Mouse (Mus musculus): ENCODE measurements around the gene Sufu. TPM values are rescaled to one million over a fixed set of nuclear protein-coding genes. Genes with fewer than 3 reads are reported as not detected.

The Sufu gene
- polyA plus RNA-seq, 1 experiment from 2014 or later, result 47.5 TPM

DNA sequence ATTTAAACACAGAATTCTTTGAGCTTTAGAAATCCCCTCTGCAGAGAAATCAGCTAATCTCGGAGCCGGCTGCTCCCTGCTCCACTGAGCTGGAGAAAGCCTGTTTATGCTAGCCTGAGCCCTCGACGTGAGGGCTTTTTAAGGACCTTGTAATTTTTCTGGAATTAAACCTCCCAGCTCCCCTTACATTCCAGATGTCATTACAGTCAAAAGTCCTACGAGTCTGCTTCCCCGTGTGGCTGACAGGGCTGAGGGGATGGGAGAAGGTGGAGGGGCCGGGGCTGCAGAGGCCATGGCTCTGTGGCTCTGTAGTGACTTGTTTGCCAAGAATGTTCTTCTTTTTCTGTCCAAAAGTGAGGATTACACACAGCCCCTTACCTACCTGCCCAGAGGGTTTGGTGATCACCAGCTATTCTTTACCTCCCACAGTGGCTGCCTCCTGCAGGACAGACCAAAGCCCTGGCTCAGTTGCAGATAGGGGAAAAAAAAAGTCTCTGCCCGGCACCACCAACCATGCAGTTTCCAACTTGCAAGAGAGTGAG, 133.8 kb downstream of the Sufu start:
- DNase-seq (ENCODE audit: extremely low spot score, low spot score), result no peak

GRCm38 (mm10) chr19:46531071-46532030, 134.7 kb downstream of the Sufu start:
- Histone ChIP-seq H3K4me1 (peaks cover 87% of the 10 kb centered on the region), H3K4me3 (peak overlapping the region; percentile 47; the same call in 1 of the 2 replicates), H3K9me3 (no peaks in the 10 kb centered on the region), H3K27me3 (ENCODE audit: poor library complexity, severe bottlenecking) (peaks cover 6% of the 10 kb centered on the region; the same call in 1 of the 2 replicates), H3K27ac (peak overlapping the region; percentile 90), H3K36me3 (replicated peaks) (peaks cover 11% of the 10 kb centered on the region)
- 5% methylated on average over 16 of the region's 16 CpGs for WGBS
- DNase-seq (ENCODE audit: extremely low spot score, low spot score), result no peak

More for the DNA sequence above, 133.8 kb downstream of the Sufu start:
- H3K27ac ChIP-seq, result peak overlapping the region; percentile 90
- peaks cover 96% of the 10 kb centered on the region for H3K4me1 ChIP-seq
- peaks cover 6% of the 10 kb centered on the region; the same call in 1 of the 2 replicates for H3K27me3 ChIP-seq (ENCODE audit: poor library complexity, severe bottlenecking)
- peaks cover 5% of the 10 kb centered on the region; the same call in 1 of the 2 replicates for H3K36me3 ChIP-seq (replicated peaks)
- peak overlapping the region; percentile 47 for H3K4me3 ChIP-seq
- 4% methylated on average over 8 of the region's 8 CpGs for WGBS
- H3K9me3 ChIP-seq, result no peaks in the 10 kb centered on the region

GRCm38 (mm10) chr19:46532031-46532688, 135.5 kb downstream of the Sufu start:
- Histone ChIP-seq H3K4me3 (0 out of 2 replicates have a peak overlapping the region, but pooled peaks have one; percentile 1), H3K27ac (peak overlapping the region; percentile 76), H3K27me3 (ENCODE audit: poor library complexity, severe bottlenecking) (peaks cover 5% of the 10 kb centered on the region; the same call in 1 of the 2 replicates), H3K4me1 (peaks cover 79% of the 10 kb centered on the region), H3K36me3 (replicated peaks) (peaks cover 17% of the 10 kb centered on the region), H3K9me3 (no peaks in the 10 kb centered on the region)
- WGBS, result 5% methylated on average over 10 of the region's 10 CpGs
- DNase-seq (ENCODE audit: extremely low spot score, low spot score), result no peak

- peak overlapping the region; percentile 6; the same call in 1 of the 2 replicates for H3K4me3 ChIP-seq
- peaks cover 70% of the 10 kb centered on the region for H3K4me1 ChIP-seq
- H3K9me3 ChIP-seq, result no peaks in the 10 kb centered on the region
- WGBS, result 47% methylated on average over 4 of the region's 4 CpGs
- peaks cover 17% of the 10 kb centered on the region for H3K36me3 ChIP-seq (replicated peaks)
- peak overlapping the region; percentile 76 for H3K27ac ChIP-seq
- no peak for DNase-seq (ENCODE audit: extremely low spot score, low spot score)
- no peaks in the 10 kb centered on the region for H3K27me3 ChIP-seq (ENCODE audit: poor library complexity, severe bottlenecking)
These were observed 136.4 kb downstream of the Sufu start for GRCm38 (mm10) chr19:46533066-46533465.

- Histone ChIP-seq H3K27me3 (ENCODE audit: poor library complexity, severe bottlenecking) (no peaks in the 10 kb centered on the region), H3K27ac (peak overlapping the region; percentile 51; the same call in 1 of the 2 replicates), H3K4me3 (0 out of 2 replicates have a peak overlapping the region, but pooled peaks have one; percentile 6), H3K36me3 (replicated peaks) (peaks cover 20% of the 10 kb centered on the region), H3K9me3 (no peaks in the 10 kb centered on the region), H3K4me1 (peaks cover 66% of the 10 kb centered on the region)
- 67% methylated on average over 5 of the region's 5 CpGs for WGBS
- no peak for DNase-seq (ENCODE audit: extremely low spot score, low spot score)
These were observed 136.8 kb downstream of the Sufu start for GRCm38 (mm10) chr19:46533525-46533924.

- H3K4me3 ChIP-seq, result no peak overlapping the region
- H3K4me1 ChIP-seq, result peaks cover 55% of the 10 kb centered on the region
- DNase-seq (ENCODE audit: extremely low spot score, low spot score), result no peak
- H3K9me3 ChIP-seq, result no peaks in the 10 kb centered on the region
- H3K36me3 ChIP-seq (replicated peaks), result peaks cover 25% of the 10 kb centered on the region
- 74% methylated on average over 6 of the region's 6 CpGs for WGBS
- H3K27me3 ChIP-seq (ENCODE audit: poor library complexity, severe bottlenecking), result no peaks in the 10 kb centered on the region
- H3K27ac ChIP-seq, result no peak overlapping the region
These were observed 137.9 kb downstream of the Sufu start for GRCm38 (mm10) chr19:46534542-46535098.

DNA sequence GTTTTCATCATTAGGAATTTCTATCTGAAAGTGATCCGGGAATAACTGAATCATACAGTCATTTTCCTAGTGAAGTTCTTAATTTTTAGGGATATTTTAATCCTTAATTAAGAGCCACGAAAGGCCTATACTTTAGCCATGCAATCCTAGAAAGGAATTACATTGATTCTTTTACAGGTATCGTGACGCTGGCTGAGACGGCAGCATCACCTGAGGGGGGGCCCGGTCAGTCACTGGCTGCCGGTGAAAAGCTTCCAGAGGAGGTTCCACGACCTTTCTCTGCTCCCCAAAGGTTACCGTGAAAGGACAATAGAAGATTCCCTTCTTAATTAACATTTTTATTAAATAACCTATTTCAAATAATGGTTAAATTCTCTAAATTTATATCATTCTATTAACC, 140.7 kb downstream of the Sufu start:
- no peak overlapping the region for H3K4me3 ChIP-seq
- peaks cover 27% of the 10 kb centered on the region for H3K4me1 ChIP-seq
- 95% methylated on average over 9 of the region's 9 CpGs for WGBS
- peaks cover 51% of the 10 kb centered on the region for H3K36me3 ChIP-seq (replicated peaks)
- H3K27ac ChIP-seq, result no peak overlapping the region
- DNase-seq (ENCODE audit: extremely low spot score, low spot score), result no peak
- H3K9me3 ChIP-seq, result no peaks in the 10 kb centered on the region
- no peaks in the 10 kb centered on the region for H3K27me3 ChIP-seq (ENCODE audit: poor library complexity, severe bottlenecking)

DNA sequence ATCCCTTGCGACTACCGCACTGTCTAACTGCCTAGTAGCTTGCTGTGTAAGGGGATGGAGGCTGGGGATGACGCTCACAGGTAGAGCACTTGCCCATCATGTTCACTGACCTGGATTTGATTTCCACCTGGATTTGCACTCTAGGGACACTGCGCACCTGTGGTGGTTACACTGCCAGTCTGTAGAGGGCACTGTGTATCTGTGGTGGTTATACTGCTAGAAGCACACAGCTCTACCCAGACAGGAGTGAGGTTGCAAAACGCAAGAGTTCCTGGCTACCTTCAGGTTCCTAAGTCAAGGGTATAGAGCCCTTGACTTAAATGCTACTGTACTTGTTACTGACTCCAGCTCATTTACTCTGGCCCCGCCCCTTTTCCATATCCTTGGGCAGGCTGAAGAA, 141.5 kb downstream of the Sufu start:
- peaks cover 60% of the 10 kb centered on the region for H3K36me3 ChIP-seq (replicated peaks)

More for the DNA sequence above, 141.5 kb downstream of the Sufu start:
- 89% methylated on average over 6 of the region's 6 CpGs for whole genome bisulfite sequencing
- Histone ChIP-seq H3K4me1 (peaks cover 19% of the 10 kb centered on the region), H3K27ac (no peak overlapping the region), H3K9me3 (no peaks in the 10 kb centered on the region), H3K4me3 (no peak overlapping the region), H3K27me3 (ENCODE audit: poor library complexity, severe bottlenecking) (no peaks in the 10 kb centered on the region)
- no peak for DNase-seq (ENCODE audit: extremely low spot score, low spot score)

Other genes with a start within 250 kb of the Sufu start
- gene Pitx3, start 248.6 kb upstream of the Sufu start, polyA plus RNA-seq (2016; fragmentation: Nextera tagmentation; extraction: Ambion mirVana), result 0.18 and 0.25 TPM in 2 replicates
- 36.9 and 41.8 TPM in 2 replicates for gene Gbf1, start 244.4 kb upstream of the Sufu start, polyA plus RNA-seq (2016; fragmentation: Nextera tagmentation; extraction: Ambion mirVana)
- 3.8 and 3.9 TPM in 2 replicates for gene Nfkb2, start 92.6 kb upstream of the Sufu start, polyA plus RNA-seq (2016; fragmentation: Nextera tagmentation; extraction: Ambion mirVana)
- 2.8 and 2.9 TPM in 2 replicates for gene Psd, start 69.7 kb upstream of the Sufu start, polyA plus RNA-seq (2016; fragmentation: Nextera tagmentation; extraction: Ambion mirVana)
- gene Fbxl15, start 68.7 kb upstream of the Sufu start, polyA plus RNA-seq (2016; fragmentation: Nextera tagmentation; extraction: Ambion mirVana), result 17.9 and 18.0 TPM in 2 replicates
- gene Cuedc2, start 58.2 kb upstream of the Sufu start, polyA plus RNA-seq (2016; fragmentation: Nextera tagmentation; extraction: Ambion mirVana), result 206 and 224 TPM in 2 replicates
- gene Mfsd13a, start 55.8 kb upstream of the Sufu start, polyA plus RNA-seq (2016; fragmentation: Nextera tagmentation; extraction: Ambion mirVana), result 12.5 and 13.3 TPM in 2 replicates
- gene 2310034G01Rik, start 46.6 kb upstream of the Sufu start, polyA plus RNA-seq (2016; fragmentation: Nextera tagmentation; extraction: Ambion mirVana), result 1.0 and 1.1 TPM in 2 replicates
- gene Actr1a, start 1.1 kb upstream of the Sufu start, polyA plus RNA-seq (2016; fragmentation: Nextera tagmentation; extraction: Ambion mirVana), result 172 and 185 TPM in 2 replicates
- 16.6 and 19.3 TPM in 2 replicates for gene Trim8, start 104.8 kb downstream of the Sufu start, polyA plus RNA-seq (2016; fragmentation: Nextera tagmentation; extraction: Ambion mirVana)
- 196 and 201 TPM in 2 replicates for gene Arl3, start 176.3 kb downstream of the Sufu start, polyA plus RNA-seq (2016; fragmentation: Nextera tagmentation; extraction: Ambion mirVana)
- gene Sfxn2, start 176.5 kb downstream of the Sufu start, polyA plus RNA-seq (2016; fragmentation: Nextera tagmentation; extraction: Ambion mirVana), result 16.6 and 17.9 TPM in 2 replicates
- 38.4 and 43.4 TPM in 2 replicates for gene Wbp1l, start 202.2 kb downstream of the Sufu start, polyA plus RNA-seq (2016; fragmentation: Nextera tagmentation; extraction: Ambion mirVana)

Measured in forebrain, embryonic 10.5 days (tissue).